Mouse (Mus musculus) midbrain, postnatal 0 days (tissue): ENCODE data around the gene Slco2b1. TPM values are rescaled to one million over a fixed set of nuclear protein-coding genes. Genes with fewer than 3 reads are reported as not detected.
"Not testable (repeated sequence)": the region's sequence is repeated elsewhere in the genome, so short reads cannot be mapped to it uniquely, and the experiment has no call there.

Experiments used
- ATAC-seq: fragments of 200-750 bp; cut with Nextera tagmentation; 2 replicates; pipeline ENCODE4 v1.8.0; 2017; ENCODE audit warnings: moderate number of reproducible peaks, mild to moderate bottlenecking, moderate TSS enrichment, moderate library complexity; ENCODE audit not compliant: low FRiP score
- DNase-seq: peaks from one replicate; pipeline ENCODE4 v3.0.0-alpha.2; 2015; ENCODE audit warnings: low spot score
- H3K27ac ChIP-seq: fragments of 300-500 bp; sonication (generic); 2 replicates; pipeline ENCODE4 v1.5.1; 2014; ENCODE audit warnings: low read depth, mild to moderate bottlenecking, low read length, mixed read lengths
- H3K27me3 ChIP-seq: fragments of 300-500 bp; sonication (generic); 2 replicates; pipeline ENCODE4 v1.6.1; 2014; ENCODE audit warnings: low read length, control low read depth, mixed read lengths; ENCODE audit not compliant: insufficient read depth
- H3K36me3 ChIP-seq: fragments of 300-500 bp; sonication (generic); 2 replicates; pipeline ENCODE4 v1.6.1; 2014; ENCODE audit warnings: low read length, control low read depth, mixed read lengths; ENCODE audit not compliant: insufficient read depth
- H3K4me1 ChIP-seq: fragments of 300-500 bp; sonication (generic); 2 replicates; pipeline ENCODE4 v1.6.1; 2014; ENCODE audit warnings: mild to moderate bottlenecking, control low read depth, antibody characterized with exemption, low read length, mixed read lengths; ENCODE audit not compliant: insufficient read depth
- H3K4me2 ChIP-seq: fragments of 300-500 bp; sonication (generic); 2 replicates; pipeline ENCODE4 v1.6.1; 2014; ENCODE audit warnings: low read depth, mild to moderate bottlenecking, low read length, mixed read lengths; ENCODE audit not compliant: poor library complexity, severe bottlenecking
- H3K4me3 ChIP-seq: fragments of 300-500 bp; sonication (generic); 2 replicates; pipeline ENCODE4 v1.5.1; 2014; ENCODE audit warnings: low read depth, mild to moderate bottlenecking, low read length, moderate library complexity
- H3K9ac ChIP-seq: fragments of 300-500 bp; sonication (generic); replicated peaks from 2 replicates; pipeline ENCODE4 v1.6.1; 2014; ENCODE audit warnings: mild to moderate bottlenecking, low read length, moderate library complexity, mixed read lengths; ENCODE audit not compliant: poor library complexity, severe bottlenecking
- H3K9me3 ChIP-seq: fragments of 300-500 bp; sonication (generic); 2 replicates; pipeline ENCODE4 v1.6.1; 2016; ENCODE audit warnings: low read length, control low read depth
- CTCF ChIP-seq: IDR thresholded peaks from 2 replicates; pipeline ENCODE4 v1.5.1; 2016; ENCODE audit warnings: antibody characterized with exemption, mild to moderate bottlenecking
- WGBS: fragments of 180-500 bp; shearing (Covaris S2); extraction: QIAGEN DNeasy Blood & Tissue Kit; methylation state at CpG from one replicate; pipeline ENCODE4 v1.1.7; 2014; 5-methylcytosine and 5-hydroxymethylcytosine counted together
- polyA plus RNA-seq: library from polyadenylated mRNA; unstranded; fragments of >200 nt; fragmentation: Nextera tagmentation; extraction: Ambion mirVana; gene quantifications from 2 replicates; pipeline ENCODE4 v1.2.1, GENCODE M21; 2015
- total RNA-seq: library from RNA; depleted of rRNA; stranded (reverse); fragments of >200 nt; gene quantifications from 2 replicates; pipeline ENCODE4 v1.2.3, GENCODE M21; 2014

Gene Slco2b1
- total and polyA plus RNA-seq, 2 experiments from 2014 or later: 6.5 to 13.9 TPM

- Histone ChIP-seq H3K9me3 (no peaks in the 10 kb centered on the region), H3K9ac (no peak overlapping the region), H3K27me3 (no peaks in the 10 kb centered on the region), H3K4me3 (no peak overlapping the region), H3K27ac (no peak overlapping the region), H3K4me2 (no peak overlapping the region), H3K4me1 (no peaks in the 10 kb centered on the region), H3K36me3 (no peaks in the 10 kb centered on the region)
- no peak for DNase-seq
- TF ChIP-seq CTCF: no peak
- 54% methylated on average over 3 of the region's 3 CpGs for WGBS
- no peak for ATAC-seq
Measured at GRCm38 (mm10) chr7:99699106-99699505, 12.0 kb downstream of the Slco2b1 start.

DNA sequence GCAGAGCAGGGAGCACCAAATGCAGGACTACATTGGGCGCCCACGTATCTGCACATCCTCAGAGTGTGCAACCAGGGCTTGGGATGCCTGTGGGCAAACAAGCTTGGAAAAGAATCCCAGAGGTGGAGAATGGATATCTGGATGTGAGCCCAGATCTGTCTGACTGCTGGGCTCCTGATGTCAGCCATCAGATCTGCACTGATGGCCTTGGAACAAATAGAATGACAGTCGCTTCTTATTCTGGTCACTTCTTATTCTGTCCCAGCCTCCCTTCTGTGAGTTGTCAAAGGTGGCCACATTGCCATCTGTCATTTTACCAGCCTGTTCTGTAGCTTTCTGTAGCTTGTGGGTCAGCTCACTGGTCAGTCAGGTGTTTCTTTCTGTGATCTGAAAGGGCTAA lies 12.6 kb downstream of the Slco2b1 start:
- no peak overlapping the region for H3K9ac ChIP-seq
- DNase-seq (peak; percentile 32), ATAC-seq (no peak)
- H3K4me3 ChIP-seq: no peak overlapping the region
- TF ChIP-seq CTCF: no peak
- H3K4me1 ChIP-seq: no peaks in the 10 kb centered on the region
- H3K9me3 ChIP-seq: no peaks in the 10 kb centered on the region
- H3K27me3 ChIP-seq: no peaks in the 10 kb centered on the region
- WGBS: 73% methylated on average over 3 of the region's 3 CpGs
- no peak overlapping the region for H3K4me2 ChIP-seq
- H3K36me3 ChIP-seq: no peaks in the 10 kb centered on the region
- H3K27ac ChIP-seq: no peak overlapping the region

GRCm38 (mm10) chr7:99695471-99696057 lies 15.6 kb downstream of the Slco2b1 start:
- H3K36me3 ChIP-seq: no peaks in the 10 kb centered on the region
- 86% methylated on average over 8 of the region's 8 CpGs for WGBS
- no peak overlapping the region for H3K9ac ChIP-seq
- H3K4me1 ChIP-seq: no peaks in the 10 kb centered on the region
- no peaks in the 10 kb centered on the region for H3K9me3 ChIP-seq
- H3K4me2 ChIP-seq: no peak overlapping the region
- ATAC-seq (no peak), DNase-seq (no peak)
- H3K4me3 ChIP-seq: no peak overlapping the region
- no peak overlapping the region for H3K27ac ChIP-seq
- no peak for TF ChIP-seq CTCF
- no peaks in the 10 kb centered on the region for H3K27me3 ChIP-seq

DNA sequence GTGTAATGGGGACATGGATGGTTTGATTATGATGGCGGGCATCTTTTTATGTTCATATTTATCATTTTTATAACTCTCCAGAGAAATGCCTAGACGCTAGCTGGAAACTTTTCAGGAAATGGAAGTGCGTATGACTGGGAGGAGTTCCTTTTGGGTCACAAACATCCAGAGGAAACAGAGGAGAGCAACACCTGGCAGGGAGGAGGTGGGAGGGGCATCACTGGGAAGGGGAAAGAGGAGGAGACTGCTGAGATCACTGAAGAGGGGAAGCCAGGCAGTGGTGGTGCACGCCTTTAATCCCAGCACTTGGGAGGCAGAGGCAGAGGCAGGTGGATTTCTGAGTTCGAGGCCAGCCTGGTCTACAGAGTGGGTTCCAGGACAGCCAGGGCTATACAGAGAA lies 16.7 kb downstream of the Slco2b1 start:
- not testable (repeated sequence) for ATAC-seq, H3K9ac ChIP-seq, H3K4me2 ChIP-seq, H3K9me3 ChIP-seq, H3K27me3 ChIP-seq, H3K4me3 ChIP-seq, H3K4me1 ChIP-seq, DNase-seq, H3K36me3 ChIP-seq
- H3K27ac ChIP-seq: peak overlapping the region; percentile 39; the same call in 1 of the 2 replicates
- WGBS: 82% methylated on average over 4 of the region's 5 CpGs

GRCm38 (mm10) chr7:99693976-99694375 lies 17.2 kb downstream of the Slco2b1 start:
- 89% methylated on average over 3 of the region's 3 CpGs for WGBS
- H3K27me3 ChIP-seq: no peaks in the 10 kb centered on the region
- no peak overlapping the region for H3K4me2 ChIP-seq
- no peaks in the 10 kb centered on the region for H3K36me3 ChIP-seq
- H3K27ac ChIP-seq: peak overlapping the region; percentile 39; the same call in 1 of the 2 replicates
- no peaks in the 10 kb centered on the region for H3K4me1 ChIP-seq
- TF ChIP-seq CTCF: no peak
- H3K9me3 ChIP-seq: no peaks in the 10 kb centered on the region
- DNase-seq (no peak), ATAC-seq (no peak)
- H3K4me3 ChIP-seq: no peak overlapping the region
- no peak overlapping the region for H3K9ac ChIP-seq

DNA sequence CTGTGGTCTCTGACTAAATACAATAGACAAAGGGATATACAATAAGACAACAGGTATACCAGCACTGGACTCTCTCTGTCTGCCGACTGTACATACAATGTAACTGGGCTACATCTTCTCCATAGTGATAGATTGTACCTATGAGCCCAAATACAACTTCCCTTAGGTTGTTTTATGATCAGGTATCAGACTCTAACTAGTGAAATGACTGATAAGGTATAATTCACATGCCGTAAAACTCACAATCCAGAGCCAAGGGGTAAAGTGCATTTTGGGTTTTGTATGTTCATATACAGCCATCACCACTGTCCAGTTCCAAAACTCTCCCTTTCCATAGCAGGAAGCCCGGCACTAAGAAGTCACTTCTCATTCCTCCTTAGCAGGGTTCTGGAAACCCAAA lies 17.8 kb downstream of the Slco2b1 start:
- WGBS: 94% methylated on average over 3 of the region's 3 CpGs

More for the DNA sequence above, 17.8 kb downstream of the Slco2b1 start:
- Histone ChIP-seq H3K4me3 (no peak overlapping the region), H3K4me1 (no peaks in the 10 kb centered on the region), H3K9ac (no peak overlapping the region), H3K36me3 (no peaks in the 10 kb centered on the region), H3K4me2 (no peak overlapping the region), H3K27ac (no peak overlapping the region), H3K27me3 (no peaks in the 10 kb centered on the region), H3K9me3 (no peaks in the 10 kb centered on the region)
- DNase-seq (no peak), ATAC-seq (no peak)
- no peak for TF ChIP-seq CTCF
